Mouse (Mus musculus): ENCODE measurements around the gene Igsf23. TPM values are rescaled to one million over a fixed set of nuclear protein-coding genes. Genes with fewer than 3 reads are reported as not detected.

Igsf23 gene
- polyA plus RNA-seq, 1 experiment from 2014 or later: not detected

DNA sequence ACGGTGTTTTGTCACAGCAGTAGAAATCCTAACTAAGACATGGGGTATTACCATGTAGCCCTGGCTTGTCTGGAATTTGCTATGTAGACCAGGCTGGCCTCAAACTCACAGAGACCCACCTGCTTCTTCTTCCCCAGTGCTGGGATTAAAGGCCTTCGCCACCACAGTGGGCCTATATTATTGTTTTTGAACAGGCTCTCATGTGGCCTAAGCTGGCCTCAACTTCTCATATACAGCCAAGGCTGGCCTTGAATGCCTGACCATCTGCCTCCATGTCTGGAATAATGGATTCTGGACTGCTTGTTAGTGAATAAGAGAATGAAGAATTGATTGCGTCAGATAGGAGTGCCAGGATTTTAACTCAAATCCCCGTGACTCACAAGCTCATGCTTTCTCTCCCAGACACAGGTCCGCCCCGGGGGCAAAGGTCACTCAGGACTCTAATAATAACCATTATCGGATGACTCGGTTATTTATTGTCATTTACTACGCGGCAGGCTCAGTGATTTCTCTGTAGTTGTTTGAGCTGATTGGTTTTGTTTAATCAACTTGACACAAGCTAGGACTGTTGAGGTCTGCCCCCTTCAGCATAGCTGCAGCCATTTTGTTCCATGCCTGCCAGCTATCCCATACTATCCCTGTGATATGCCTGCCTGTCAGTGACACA is 1.9 kb upstream of the Igsf23 start:
- Histone ChIP-seq H3K4me1 (replicated peaks) (no peaks in the 10 kb centered on the region), H3K27me3 (no peaks in the 10 kb centered on the region), H3K4me2 (replicated peaks) (no peak overlapping the region), H3K36me3 (no peaks in the 10 kb centered on the region), H3K27ac (no peak overlapping the region), H3K9me3 (no peaks in the 10 kb centered on the region), H3K9ac (replicated peaks) (no peak overlapping the region), H3K4me3 (replicated peaks) (no peak overlapping the region)
- no peak; the same call in 1 of the 2 replicates for ATAC-seq
- WGBS: 39% methylated on average over 10 of the region's 10 CpGs

- Histone ChIP-seq H3K4me1 (replicated peaks) (no peaks in the 10 kb centered on the region), H3K27me3 (no peaks in the 10 kb centered on the region), H3K36me3 (no peaks in the 10 kb centered on the region), H3K9ac (replicated peaks) (no peak overlapping the region), H3K9me3 (no peaks in the 10 kb centered on the region), H3K4me2 (replicated peaks) (no peak overlapping the region), H3K27ac (no peak overlapping the region), H3K4me3 (replicated peaks) (no peak overlapping the region)
- ATAC-seq: no peak
- WGBS: 69% methylated on average over 10 of the region's 10 CpGs
Measured at GRCm38 (mm10) chr7:19949996-19950395, 560 bp downstream of the Igsf23 start.

DNA sequence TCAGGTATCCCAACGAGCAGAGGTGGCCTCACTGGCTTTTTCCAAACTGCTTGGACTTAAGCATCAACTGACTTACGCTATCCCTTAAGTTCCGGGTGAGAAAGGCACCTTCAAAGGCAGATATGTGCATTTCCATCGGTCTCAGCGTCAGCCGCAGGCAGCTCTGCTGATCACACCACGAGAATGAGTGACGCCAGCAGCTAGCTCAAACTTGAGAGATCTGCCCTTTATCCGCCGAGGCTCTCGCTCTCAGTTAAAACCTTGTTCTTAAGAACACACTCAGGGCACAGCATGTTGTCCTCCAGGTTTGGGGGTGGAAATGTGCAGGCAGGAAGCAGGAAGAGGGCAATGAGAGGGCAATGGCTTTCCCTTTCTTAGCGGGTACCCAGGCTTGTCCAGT is 1.6 kb downstream of the Igsf23 start:
- no peak overlapping the region for H3K27ac ChIP-seq
- H3K27me3 ChIP-seq: no peaks in the 10 kb centered on the region
- 82% methylated on average over 12 of the region's 12 CpGs for WGBS
- no peaks in the 10 kb centered on the region for H3K9me3 ChIP-seq
- H3K9ac ChIP-seq (replicated peaks): no peak overlapping the region
- H3K4me1 ChIP-seq (replicated peaks): no peaks in the 10 kb centered on the region
- H3K4me2 ChIP-seq (replicated peaks): no peak overlapping the region
- H3K36me3 ChIP-seq: no peaks in the 10 kb centered on the region
- ATAC-seq: no peak
- H3K4me3 ChIP-seq (replicated peaks): no peak overlapping the region

DNA sequence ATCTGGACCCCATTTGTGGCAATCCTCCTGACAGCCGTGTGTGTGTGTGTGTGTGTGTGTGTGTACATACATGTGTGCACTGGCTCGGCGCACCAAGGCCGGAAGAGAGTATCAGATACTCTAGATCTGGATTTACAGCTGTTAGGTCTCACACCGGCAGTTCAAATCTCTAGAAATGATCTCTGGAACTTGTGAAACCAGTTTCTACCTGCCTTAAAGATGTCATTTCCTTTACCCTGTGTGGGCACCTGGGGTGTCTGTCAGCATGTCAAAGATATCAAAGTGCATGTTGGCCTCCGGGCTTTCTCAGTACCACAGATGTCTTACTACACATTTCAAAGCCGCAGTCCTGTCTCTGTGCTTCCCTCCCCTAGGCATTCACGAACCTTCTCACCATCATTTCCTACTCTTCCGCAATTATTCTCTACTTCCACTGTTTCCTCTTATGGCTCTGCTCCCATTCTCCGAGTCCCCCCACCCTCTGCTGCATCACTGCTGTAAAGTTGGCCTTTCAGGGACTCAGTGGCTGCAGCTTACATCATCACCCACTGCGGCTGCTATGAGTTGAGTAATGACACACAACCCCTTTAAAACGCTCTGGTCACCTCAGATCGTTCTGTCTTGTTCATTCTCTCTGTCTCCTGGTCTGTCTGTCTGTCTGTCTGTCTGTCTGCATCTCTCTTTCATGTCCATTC is 4.6 kb downstream of the Igsf23 start:
- no peaks in the 10 kb centered on the region for H3K36me3 ChIP-seq
- no peaks in the 10 kb centered on the region for H3K4me1 ChIP-seq (replicated peaks)
- WGBS: 91% methylated on average over 13 of the region's 13 CpGs
- H3K4me2 ChIP-seq (replicated peaks): no peak overlapping the region
- H3K9me3 ChIP-seq: no peaks in the 10 kb centered on the region
- no peak overlapping the region for H3K4me3 ChIP-seq (replicated peaks)
- no peak overlapping the region for H3K9ac ChIP-seq (replicated peaks)
- H3K27ac ChIP-seq: no peak overlapping the region
- ATAC-seq: no peak
- H3K27me3 ChIP-seq: no peaks in the 10 kb centered on the region

DNA sequence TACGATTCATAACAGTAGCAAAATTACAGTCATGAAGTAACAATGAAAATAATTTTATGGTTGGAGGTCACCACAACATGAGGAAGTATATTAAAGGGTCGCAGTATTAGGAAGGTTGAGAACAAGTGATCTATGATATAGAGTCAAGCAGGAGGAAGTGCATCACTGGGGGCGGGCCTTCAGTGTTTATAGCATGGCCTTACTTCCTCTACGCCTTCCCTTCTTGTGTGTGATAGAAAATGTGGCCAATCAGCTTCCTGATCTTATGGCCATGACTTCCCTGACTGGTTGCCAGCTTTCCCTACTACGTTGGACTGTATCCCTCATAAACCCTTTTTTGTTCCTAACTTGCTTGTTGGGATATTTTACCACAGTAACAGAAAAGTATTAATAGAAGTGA is 5.4 kb downstream of the Igsf23 start:
- no peak overlapping the region for H3K27ac ChIP-seq
- no peak for ATAC-seq
- no peaks in the 10 kb centered on the region for H3K36me3 ChIP-seq
- no peak overlapping the region for H3K4me2 ChIP-seq (replicated peaks)
- H3K9me3 ChIP-seq: no peaks in the 10 kb centered on the region
- no peaks in the 10 kb centered on the region for H3K27me3 ChIP-seq
- no peak overlapping the region for H3K9ac ChIP-seq (replicated peaks)
- 92% methylated on average over 5 of the region's 5 CpGs for WGBS
- no peaks in the 10 kb centered on the region for H3K4me1 ChIP-seq (replicated peaks)
- H3K4me3 ChIP-seq (replicated peaks): no peak overlapping the region

DNA sequence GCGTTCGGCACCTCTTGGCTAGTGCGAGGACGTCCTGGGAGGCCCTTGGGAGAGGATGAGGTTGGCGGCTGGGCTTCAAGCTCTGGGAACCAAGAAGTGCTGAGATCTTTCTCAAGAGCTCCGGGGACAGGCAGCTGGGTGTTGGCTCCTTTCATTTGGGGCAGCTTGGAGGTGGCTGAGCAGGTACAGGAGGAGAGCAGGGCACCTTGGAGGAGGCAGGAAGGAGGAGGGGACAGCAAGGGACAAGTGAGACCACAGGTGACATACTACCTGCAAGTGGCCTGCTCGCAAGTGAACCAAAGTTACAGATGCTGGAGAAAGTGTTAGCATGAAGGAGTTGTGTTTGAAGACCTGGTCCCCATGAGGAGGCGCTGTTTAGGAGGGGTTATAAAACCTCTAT is 5.8 kb downstream of the Igsf23 start:
- Histone ChIP-seq H3K9ac (replicated peaks) (no peak overlapping the region), H3K4me2 (replicated peaks) (no peak overlapping the region), H3K27ac (no peak overlapping the region), H3K36me3 (no peaks in the 10 kb centered on the region), H3K27me3 (no peaks in the 10 kb centered on the region), H3K4me3 (replicated peaks) (no peak overlapping the region), H3K9me3 (no peaks in the 10 kb centered on the region), H3K4me1 (replicated peaks) (no peaks in the 10 kb centered on the region)
- 92% methylated on average over 8 of the region's 8 CpGs for WGBS
- ATAC-seq: no peak

- H3K27ac ChIP-seq: no peak overlapping the region
- no peak for ATAC-seq
- no peak overlapping the region for H3K4me2 ChIP-seq (replicated peaks)
- WGBS: 46% methylated on average over 5 of the region's 6 CpGs
- H3K36me3 ChIP-seq: no peaks in the 10 kb centered on the region
- H3K9ac ChIP-seq (replicated peaks): no peak overlapping the region
- no peaks in the 10 kb centered on the region for H3K4me1 ChIP-seq (replicated peaks)
- H3K4me3 ChIP-seq (replicated peaks): no peak overlapping the region
- no peaks in the 10 kb centered on the region for H3K9me3 ChIP-seq
- no peaks in the 10 kb centered on the region for H3K27me3 ChIP-seq
Measured at GRCm38 (mm10) chr7:19940256-19940655, 10.3 kb downstream of the Igsf23 start.

GRCm38 (mm10) chr7:19939555-19940235 is 10.9 kb downstream of the Igsf23 start:
- Histone ChIP-seq H3K36me3 (no peaks in the 10 kb centered on the region), H3K27ac (no peak overlapping the region), H3K9me3 (no peaks in the 10 kb centered on the region), H3K27me3 (no peaks in the 10 kb centered on the region), H3K4me1 (replicated peaks) (no peaks in the 10 kb centered on the region), H3K9ac (replicated peaks) (no peak overlapping the region), H3K4me2 (replicated peaks) (no peak overlapping the region), H3K4me3 (replicated peaks) (no peak overlapping the region)
- ATAC-seq: no peak
- WGBS: 62% methylated on average over 11 of the region's 12 CpGs

DNA sequence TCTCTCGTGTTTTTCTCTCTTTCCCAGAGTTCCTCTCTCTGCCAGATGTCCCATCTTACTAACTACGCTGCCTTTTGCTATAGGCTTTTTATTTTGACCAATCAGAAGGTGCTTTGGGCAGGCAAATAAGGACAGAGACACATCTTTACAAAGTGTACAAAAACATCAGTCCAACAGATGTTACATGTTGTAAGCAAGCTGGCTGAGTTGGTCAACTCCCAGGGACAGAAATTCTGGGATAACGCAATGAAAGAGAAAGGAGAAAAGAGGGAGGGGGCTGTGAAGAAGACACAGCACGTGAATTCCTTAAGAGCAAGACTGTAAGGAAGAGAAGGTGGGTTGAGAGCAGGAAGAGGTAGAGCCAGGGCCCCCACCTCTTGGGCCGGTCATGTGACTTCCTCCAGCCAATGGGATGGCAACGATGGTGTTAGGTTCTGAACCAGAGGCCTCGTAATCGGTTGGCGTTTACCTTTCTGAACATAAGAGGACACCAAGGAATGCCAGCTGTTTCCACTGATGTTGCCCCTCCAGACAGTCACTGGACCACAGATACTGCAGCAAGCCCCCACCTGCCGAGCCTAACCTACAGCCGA is 13.2 kb downstream of the Igsf23 start:
- H3K4me3 ChIP-seq (replicated peaks): no peak overlapping the region
- no peak for ATAC-seq
- peaks cover 3% of the 10 kb centered on the region for H3K4me1 ChIP-seq (replicated peaks)
- no peaks in the 10 kb centered on the region; the same call in 1 of the 2 replicates for H3K27me3 ChIP-seq
- WGBS: 89% methylated on average over 11 of the region's 11 CpGs
- H3K27ac ChIP-seq: no peak overlapping the region
- no peak overlapping the region for H3K4me2 ChIP-seq (replicated peaks)
- H3K36me3 ChIP-seq: no peaks in the 10 kb centered on the region
- H3K9me3 ChIP-seq: no peaks in the 10 kb centered on the region
- no peak overlapping the region for H3K9ac ChIP-seq (replicated peaks)

DNA sequence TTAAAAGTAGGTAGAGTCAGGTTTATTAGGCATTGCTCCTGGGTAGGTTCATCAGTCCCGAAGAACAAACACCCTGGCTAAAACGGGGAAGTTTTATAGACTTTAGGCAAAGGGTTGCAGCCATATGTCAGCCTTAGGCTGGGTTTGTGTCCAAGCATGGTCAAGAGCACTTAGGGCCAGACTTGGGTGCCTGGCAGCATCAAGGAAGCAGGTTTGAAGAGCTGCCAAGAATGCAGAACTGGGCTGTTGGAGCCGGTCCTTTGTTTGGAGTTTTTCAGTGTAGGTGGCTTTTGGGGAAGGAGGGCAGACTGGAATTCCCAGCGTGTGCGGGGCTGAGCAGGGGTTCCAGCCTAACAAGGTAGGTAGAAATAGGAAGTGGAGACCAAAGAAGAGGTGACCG is 14.6 kb downstream of the Igsf23 start:
- Histone ChIP-seq H3K4me2 (replicated peaks) (no peak overlapping the region), H3K27ac (no peak overlapping the region), H3K36me3 (no peaks in the 10 kb centered on the region), H3K27me3 (no peaks in the 10 kb centered on the region; the same call in 1 of the 2 replicates), H3K9me3 (no peaks in the 10 kb centered on the region), H3K4me1 (replicated peaks) (peaks cover 3% of the 10 kb centered on the region), H3K9ac (replicated peaks) (no peak overlapping the region), H3K4me3 (replicated peaks) (no peak overlapping the region)
- no peak for ATAC-seq
- 89% methylated on average over 6 of the region's 6 CpGs for WGBS

GRCm38 (mm10) chr7:19935171-19935751 is 15.3 kb downstream of the Igsf23 start:
- H3K4me2 ChIP-seq (replicated peaks): no peak overlapping the region
- no peaks in the 10 kb centered on the region; the same call in 1 of the 2 replicates for H3K27me3 ChIP-seq
- no peak overlapping the region for H3K4me3 ChIP-seq (replicated peaks)
- no peaks in the 10 kb centered on the region for H3K36me3 ChIP-seq
- ATAC-seq: no peak
- no peaks in the 10 kb centered on the region for H3K9me3 ChIP-seq
- peaks cover 3% of the 10 kb centered on the region for H3K4me1 ChIP-seq (replicated peaks)
- H3K9ac ChIP-seq (replicated peaks): no peak overlapping the region
- WGBS: 85% methylated on average over 20 of the region's 20 CpGs
- no peak overlapping the region for H3K27ac ChIP-seq

Measured in midbrain, embryonic 13.5 days (tissue).